Mouse (Mus musculus) thymus, postnatal 0 days (tissue): ENCODE data around the gene March1. TPM values are rescaled to one million over a fixed set of nuclear protein-coding genes. Genes with fewer than 3 reads are reported as not detected.

Experiments used
- DNase-seq: peaks from one replicate; pipeline ENCODE4 v3.0.0-alpha.2; 2015; ENCODE audit warnings: low spot score
- polyA plus RNA-seq: library from polyadenylated mRNA; unstranded; fragments of >200 nt; fragmentation: Nextera tagmentation; extraction: Ambion mirVana; gene quantifications from 2 replicates; pipeline ENCODE4 v1.2.1, GENCODE M21; 2015

The March1 gene
- polyA plus RNA-seq, 1 experiment from 2014 or later, result 1.0 TPM

- DNase-seq, result no peak
Measured at GRCm38 (mm10) chr8:66503381-66503780, 885.7 kb downstream of the March1 start.

DNA sequence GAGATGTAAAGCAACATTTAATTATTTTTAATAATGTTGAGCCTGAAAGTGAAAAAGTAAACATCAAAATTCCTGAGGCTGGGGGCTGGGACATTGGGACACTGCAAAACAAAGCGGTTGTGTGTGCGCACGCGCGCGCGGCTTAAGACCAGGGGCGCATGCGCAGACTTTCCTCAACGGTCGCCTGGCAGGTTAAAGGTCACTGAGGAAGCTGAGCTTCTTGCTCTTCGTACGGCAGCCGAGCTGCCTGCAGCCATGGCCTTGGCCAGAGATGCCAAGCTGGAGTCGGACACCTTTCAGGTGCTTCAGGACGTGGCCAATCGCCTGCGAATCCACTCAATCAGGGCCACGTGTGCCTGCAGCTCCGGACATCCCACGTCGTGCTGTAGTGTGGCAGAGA lies 893.8 kb downstream of the March1 start, which contains the start of gene Tktl2:
Gene Tktl2 (plus strand): TSS at position 220 of the 400 bp plus-strand sequence.
- DNase-seq, result no peak

DNA sequence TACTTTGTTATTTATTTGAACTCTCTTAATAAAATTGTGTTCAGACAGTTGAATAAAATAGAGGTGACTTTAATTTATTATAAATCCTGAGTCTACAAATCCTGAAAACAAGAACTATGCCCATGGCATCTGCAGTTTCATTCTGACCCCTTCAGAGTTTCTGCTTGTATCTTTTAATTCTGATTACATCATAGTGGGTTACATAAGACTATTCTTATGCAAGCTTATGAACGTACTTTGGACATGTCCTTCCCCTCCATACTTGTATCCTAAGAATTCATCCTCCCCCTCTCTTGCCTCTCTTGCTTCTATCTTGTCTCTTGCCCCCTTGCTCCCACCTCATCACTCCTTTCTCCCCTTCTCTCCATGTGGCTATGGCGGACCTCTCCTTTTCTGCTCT lies 901.4 kb downstream of the March1 start:
- DNase-seq, result no peak

- DNase-seq, result no peak
Measured at GRCm38 (mm10) chr8:66520576-66520975, 902.9 kb downstream of the March1 start.
